In the genomic region with DNA sequence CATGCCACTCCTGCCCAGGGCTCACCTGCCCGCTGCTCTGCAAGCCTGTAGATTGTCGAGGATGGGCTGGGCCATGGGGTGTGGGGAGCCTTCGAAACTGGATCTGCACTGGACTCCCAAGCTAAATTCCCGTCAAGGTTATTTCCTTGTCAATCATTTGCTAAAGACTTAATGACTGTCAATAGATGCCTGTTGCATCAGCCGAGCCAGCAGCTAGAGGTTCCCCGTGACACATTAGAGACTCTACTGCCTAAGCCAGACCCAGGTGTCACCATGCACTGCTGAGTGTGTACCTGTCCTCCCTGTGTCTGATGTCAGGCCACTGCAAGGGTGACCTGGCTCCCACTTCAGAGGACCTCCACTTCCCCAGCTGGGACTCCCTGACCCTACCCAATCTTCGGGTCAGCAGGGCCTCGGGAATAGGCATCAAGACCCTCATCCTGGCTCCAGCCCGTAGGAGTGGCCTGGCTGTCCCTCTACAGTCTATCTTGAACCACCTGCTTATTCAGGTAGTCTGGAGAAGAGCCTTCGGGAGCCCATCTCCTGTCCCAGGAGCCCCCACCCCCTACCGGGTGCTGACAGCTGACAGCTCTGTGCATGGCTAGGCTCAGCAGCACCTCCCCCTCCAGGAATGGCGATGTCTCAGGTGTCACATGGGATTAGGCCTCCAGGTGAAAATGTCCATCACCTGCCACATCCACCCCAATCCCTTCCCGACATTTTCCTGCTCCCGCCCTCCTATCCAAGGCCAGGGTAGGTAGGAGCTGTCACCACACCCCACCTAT, we compare ENCODE assay signal across 9 mouse cellular contexts. TPM values are rescaled to one million over a fixed set of nuclear protein-coding genes. Genes with fewer than 3 reads are reported as not detected.
DNase-seq lines count a peak whose midpoint lies in the region; ATAC-seq and TF ChIP-seq lines count a peak whose summit lies in the region.
"Had no signal": no experiment of that assay in that cellular context is flagged by ENCODE, and none has a peak within 500 bp of the region (broad histone marks: within the 10 kb centered on the region; RNA-seq: fewer than 3 reads in every experiment).

No protein-coding gene starts in this region.

- 0 out of 2 replicates have a peak overlapping the region, but pooled peaks have one; percentile 16 for H3K9ac ChIP-seq in heart, embryonic 12.5 days
- peak overlapping the region; percentile 50 for H3K9ac ChIP-seq in kidney, embryonic 16.5 days (replicated peaks; ENCODE audit: low read length)
- H3K9ac ChIP-seq in midbrain, embryonic 15.5 days: no peak overlapping the region
- H3K9ac ChIP-seq: lung, embryonic 15.5 days had no signal

- H3K4me2 ChIP-seq in heart, embryonic 12.5 days: no peak overlapping the region
- peak overlapping the region; percentile 32 for H3K4me2 ChIP-seq in kidney, embryonic 16.5 days (replicated peaks; ENCODE audit: low read depth, low read length)
- no peak overlapping the region for H3K4me2 ChIP-seq in midbrain, embryonic 15.5 days

- H3K27me3 ChIP-seq in heart, embryonic 12.5 days (replicated peaks): peaks cover 41% of the 10 kb centered on the region
- H3K27me3 ChIP-seq in kidney, embryonic 16.5 days (ENCODE audit: insufficient read depth, low read length): peaks cover 25% of the 10 kb centered on the region
- no peaks in the 10 kb centered on the region for H3K27me3 ChIP-seq in midbrain, embryonic 15.5 days (replicated peaks)

- no peak for TF ChIP-seq POLR2A in embryonic fibroblast, embryonic 13.5 days (IDR thresholded peaks at IDR 0.05; ENCODE audit: low read depth, low read length)

- 33% methylated on average over 14 of the region's 14 CpGs for WGBS in heart, embryonic 12.5 days
- 23% methylated on average over 14 of the region's 14 CpGs for WGBS in kidney, embryonic 16.5 days
- WGBS in midbrain, embryonic 15.5 days: 36% methylated on average over 14 of the region's 14 CpGs

- no peak overlapping the region for H3K4me3 ChIP-seq in heart, embryonic 12.5 days
- no peak overlapping the region for H3K4me3 ChIP-seq in embryonic fibroblast, embryonic 13.5 days (ENCODE audit: insufficient read depth, low read length)
- no peak overlapping the region; the same call in 1 of the 2 replicates for H3K4me3 ChIP-seq in kidney, embryonic 16.5 days (ENCODE audit: low read length)
- no peak overlapping the region for H3K4me3 ChIP-seq in midbrain, embryonic 15.5 days
- H3K4me3 ChIP-seq: lung, embryonic 15.5 days had no signal

- intact Hi-C loops in heart, postnatal 36 days (cut with DNase I): no loop called here

- H3K9me3 ChIP-seq in heart, embryonic 12.5 days (replicated peaks): no peaks in the 10 kb centered on the region
- H3K9me3 ChIP-seq in kidney, embryonic 16.5 days (ENCODE audit: low read length): no peaks in the 10 kb centered on the region
- H3K9me3 ChIP-seq in midbrain, embryonic 15.5 days: no peaks in the 10 kb centered on the region
- H3K9me3 ChIP-seq: lung, embryonic 15.5 days had no signal

- TF ChIP-seq CTCF in embryonic fibroblast, embryonic 13.5 days (IDR thresholded peaks at IDR 0.05; ENCODE audit: borderline replicate concordance, insufficient read depth, low read length): no peak

- peak overlapping the region; percentile 83; the same call in 1 of the 2 replicates for H3K27ac ChIP-seq in heart, embryonic 12.5 days (ENCODE audit: poor library complexity, severe bottlenecking)
- H3K27ac ChIP-seq in embryonic fibroblast, embryonic 13.5 days (ENCODE audit: insufficient read depth, low read length): peak overlapping the region; percentile 71; the same call in 1 of the 2 replicates
- H3K27ac ChIP-seq in kidney, embryonic 16.5 days (ENCODE audit: low read length): peak overlapping the region; percentile 94
- H3K27ac ChIP-seq in midbrain, embryonic 15.5 days: peak overlapping the region; percentile 70; the same call in 1 of the 2 replicates
- H3K27ac ChIP-seq: lung, embryonic 15.5 days had no signal

- DNase-seq in heart, postnatal 36 days: no peak
- no peak for DNase-seq in left cerebral cortex, adult 11 months (ENCODE audit: low spot score)
- no peak for DNase-seq in frontal cortex, adult 2 months (ENCODE audit: extremely low spot score in 1 of 2, low spot score in 1 of 2)
- no peak for DNase-seq in cerebellum, postnatal 14 days

- H3K4me1 ChIP-seq in heart, embryonic 12.5 days (replicated peaks): peaks cover 60% of the 10 kb centered on the region
- 0 out of 2 replicates have a peak, but pooled peaks cover 11% of the 10 kb centered on the region for H3K4me1 ChIP-seq in embryonic fibroblast, embryonic 13.5 days (ENCODE audit: control insufficient read depth, insufficient read depth, low read length)
- peaks cover 80% of the 10 kb centered on the region for H3K4me1 ChIP-seq in kidney, embryonic 16.5 days (ENCODE audit: insufficient read depth, low read length)
- H3K4me1 ChIP-seq in midbrain, embryonic 15.5 days: peaks cover 89% of the 10 kb centered on the region

- no peak for ATAC-seq in heart, embryonic 12.5 days (ENCODE audit: insufficient number of reproducible peaks, low FRiP score)
- ATAC-seq in kidney, embryonic 16.5 days (ENCODE audit: low FRiP score, low TSS enrichment): peak; percentile 43
- ATAC-seq in midbrain, embryonic 15.5 days (replicated peaks): no peak

- no peaks in the 10 kb centered on the region for H3K36me3 ChIP-seq in heart, embryonic 12.5 days
- H3K36me3 ChIP-seq in kidney, embryonic 16.5 days (ENCODE audit: insufficient read depth, low read length): no peaks in the 10 kb centered on the region
- H3K36me3 ChIP-seq in midbrain, embryonic 15.5 days (replicated peaks): no peaks in the 10 kb centered on the region
- H3K36me3 ChIP-seq: lung, embryonic 15.5 days had no signal

RNA-seq across cellular contexts. Expression of a gene that starts 31.4 kb away (rescaled TPM):
- polyA plus RNA-seq in heart, embryonic 12.5 days (2016; fragmentation: Nextera tagmentation; extraction: Ambion mirVana): 0.81 and 0.87 TPM in 2 replicates
- total RNA-seq in heart, postnatal 36 days (2021): under 1 TPM; 0.84 to 1.00 TPM
- polyA plus RNA-seq in embryonic fibroblast, embryonic 13.5 days (2011; ENCODE audit: insufficient read length, low read depth, missing spikeins): 5.3 and 6.4 TPM in 2 replicates
- 5.4 and 6.8 TPM in 2 replicates for polyA plus RNA-seq in kidney, embryonic 16.5 days (2015; fragmentation: Nextera tagmentation; extraction: Ambion mirVana)
- polyA plus RNA-seq in midbrain, embryonic 15.5 days (2015; fragmentation: Nextera tagmentation; extraction: Ambion mirVana): 12.2 and 12.5 TPM in 2 replicates
- polyA plus RNA-seq in frontal cortex, adult 2 months (2012; rRNA removed): 8.1 TPM in 2 replicates
